Mouse (Mus musculus) liver, postnatal 0 days (tissue): ENCODE measurements around the gene Eaf2. TPM values are rescaled to one million over a fixed set of nuclear protein-coding genes. Genes with fewer than 3 reads are reported as not detected.

ENCODE experiments used
- ATAC-seq: fragments of 200-750 bp; cut with Nextera tagmentation; 2 replicates; pipeline ENCODE4 v1.8.0; 2017; ENCODE audit warnings: mild to moderate bottlenecking, moderate library complexity
- DNase-seq: peaks from one replicate; pipeline ENCODE4 v3.0.0-alpha.2; 2016
- H3K27ac ChIP-seq: fragments of 300-500 bp; sonication (generic); 2 replicates; pipeline ENCODE4 v1.5.1; 2014; ENCODE audit warnings: antibody characterized with exemption, moderate library complexity, mild to moderate bottlenecking, low read depth
- H3K27me3 ChIP-seq: fragments of 300-500 bp; sonication (generic); 2 replicates; pipeline ENCODE4 v1.6.1; 2014; ENCODE audit warnings: low read length, control low read depth, mixed read lengths; ENCODE audit not compliant: insufficient read depth
- H3K36me3 ChIP-seq: fragments of 300-500 bp; sonication (generic); replicated peaks from 2 replicates; pipeline ENCODE4 v1.6.1; 2014; ENCODE audit warnings: mild to moderate bottlenecking, control low read depth, low read length, moderate library complexity, mixed read lengths; ENCODE audit not compliant: insufficient read depth
- H3K4me1 ChIP-seq: fragments of 300-500 bp; sonication (generic); 2 replicates; pipeline ENCODE4 v1.6.1; 2014; ENCODE audit warnings: antibody characterized with exemption, mild to moderate bottlenecking, control low read depth; ENCODE audit not compliant: insufficient read depth
- H3K4me2 ChIP-seq: fragments of 300-500 bp; sonication (generic); 2 replicates; pipeline ENCODE4 v1.6.1; 2014; ENCODE audit warnings: low read depth, mild to moderate bottlenecking, low read length, moderate library complexity, mixed read lengths
- H3K4me3 ChIP-seq: fragments of 300-500 bp; sonication (generic); 2 replicates; pipeline ENCODE4 v1.5.1; 2014; ENCODE audit warnings: low read depth, low read length
- H3K9ac ChIP-seq: fragments of 300-500 bp; sonication (generic); replicated peaks from 2 replicates; pipeline ENCODE4 v1.6.1; 2014; ENCODE audit warnings: mild to moderate bottlenecking, moderate library complexity
- H3K9me3 ChIP-seq: fragments of 300-500 bp; sonication (generic); 2 replicates; pipeline ENCODE4 v1.6.1; 2016; ENCODE audit warnings: mild to moderate bottlenecking, control low read depth, low read length, mixed read lengths
- CTCF ChIP-seq: sonication (generic); IDR thresholded peaks from 2 replicates; pipeline ENCODE4 v1.5.1; 2016; ENCODE audit warnings: antibody characterized with exemption, low read depth
- EP300 ChIP-seq: IDR thresholded peaks from 2 replicates; pipeline ENCODE4 v1.6.1; 2016; ENCODE audit warnings: antibody characterized with exemption, low read depth, mild to moderate bottlenecking
- WGBS: fragments of 180-500 bp; shearing (Covaris S2); extraction: QIAGEN DNeasy Blood & Tissue Kit; methylation state at CpG from one replicate; pipeline ENCODE4 v1.1.7; 2014; ENCODE audit not compliant: insufficient replicate concordance; 5-methylcytosine and 5-hydroxymethylcytosine counted together
- polyA plus RNA-seq: library from polyadenylated mRNA; unstranded; fragments of >200 nt; fragmentation: Nextera tagmentation; extraction: Ambion mirVana; gene quantifications from 2 replicates; pipeline ENCODE4 v1.2.1, GENCODE M21; 2015

Eaf2 gene
- polyA plus RNA-seq, 1 experiment from 2014 or later: 0.70 TPM

- 63% methylated on average over 3 of the region's 3 CpGs for WGBS
- peak; percentile 95 for ATAC-seq
- H3K4me1 ChIP-seq: peaks cover 7% of the 10 kb centered on the region; the same call in 1 of the 2 replicates
- peak overlapping the region; percentile 60 for H3K4me2 ChIP-seq
- no peak overlapping the region for H3K9ac ChIP-seq
- no peaks in the 10 kb centered on the region for H3K9me3 ChIP-seq
- H3K4me3 ChIP-seq: no peak overlapping the region
- peaks cover 51% of the 10 kb centered on the region for H3K36me3 ChIP-seq
- H3K27me3 ChIP-seq: no peaks in the 10 kb centered on the region
- TF ChIP-seq CTCF (peak; percentile 19; the same call in 1 of the 2 replicates), EP300 (peak; percentile 96)
- peak overlapping the region; percentile 66 for H3K27ac ChIP-seq
- DNase-seq: peak; percentile 51
Measured at GRCm38 (mm10) chr16:36890559-36890958, 15.8 kb upstream of the Eaf2 start.

- Histone ChIP-seq H3K4me1 (peaks cover 3% of the 10 kb centered on the region; the same call in 1 of the 2 replicates), H3K27ac (no peak overlapping the region), H3K4me3 (no peak overlapping the region), H3K4me2 (no peak overlapping the region), H3K36me3 (peaks cover 36% of the 10 kb centered on the region), H3K9ac (no peak overlapping the region), H3K27me3 (no peaks in the 10 kb centered on the region), H3K9me3 (no peaks in the 10 kb centered on the region)
- DNase-seq (no peak), ATAC-seq (no peak)
- WGBS: 82% methylated on average over 5 of the region's 5 CpGs
- TF ChIP-seq CTCF: no peak
- no peak for TF ChIP-seq EP300
Measured at GRCm38 (mm10) chr16:36887546-36887945, 12.7 kb upstream of the Eaf2 start.

- no peak overlapping the region for H3K27ac ChIP-seq
- peaks cover 26% of the 10 kb centered on the region for H3K36me3 ChIP-seq
- no peaks in the 10 kb centered on the region for H3K9me3 ChIP-seq
- H3K4me3 ChIP-seq: no peak overlapping the region
- H3K4me2 ChIP-seq: no peak overlapping the region
- H3K9ac ChIP-seq: no peak overlapping the region
- ATAC-seq (no peak), DNase-seq (no peak)
- H3K27me3 ChIP-seq: no peaks in the 10 kb centered on the region
- H3K4me1 ChIP-seq: peaks cover 3% of the 10 kb centered on the region; the same call in 1 of the 2 replicates
- 90% methylated on average over 11 of the region's 11 CpGs for WGBS
- TF ChIP-seq EP300: no peak
- TF ChIP-seq CTCF: no peak
Measured at GRCm38 (mm10) chr16:36885912-36886311, 11.1 kb upstream of the Eaf2 start.

GRCm38 (mm10) chr16:36884881-36885280, 10.1 kb upstream of the Eaf2 start:
- TF ChIP-seq CTCF (peak; percentile 84), EP300 (no peak)
- peak; percentile 73 for DNase-seq
- Histone ChIP-seq H3K36me3 (peaks cover 24% of the 10 kb centered on the region), H3K27me3 (no peaks in the 10 kb centered on the region), H3K4me2 (no peak overlapping the region), H3K27ac (no peak overlapping the region), H3K4me3 (no peak overlapping the region), H3K4me1 (peaks cover 1% of the 10 kb centered on the region; the same call in 1 of the 2 replicates), H3K9me3 (no peaks in the 10 kb centered on the region), H3K9ac (no peak overlapping the region)
- ATAC-seq: no peak; the same call in 1 of the 2 replicates
- WGBS: 81% methylated on average over 4 of the region's 4 CpGs

- Histone ChIP-seq H3K4me3 (no peak overlapping the region), H3K27me3 (no peaks in the 10 kb centered on the region), H3K36me3 (peaks cover 11% of the 10 kb centered on the region), H3K4me1 (no peaks in the 10 kb centered on the region), H3K27ac (no peak overlapping the region), H3K9ac (no peak overlapping the region), H3K9me3 (no peaks in the 10 kb centered on the region), H3K4me2 (no peak overlapping the region)
- no peak for TF ChIP-seq CTCF
- TF ChIP-seq EP300: no peak
- DNase-seq (no peak), ATAC-seq (no peak)
- WGBS: 71% methylated on average over 5 of the region's 5 CpGs
Measured at GRCm38 (mm10) chr16:36882737-36883343, 8.0 kb upstream of the Eaf2 start.

- TF ChIP-seq EP300 (no peak), CTCF (peak; percentile 58)
- 74% methylated on average over 5 of the region's 5 CpGs for WGBS
Measured at GRCm38 (mm10) chr16:36877316-36877715, 2.5 kb upstream of the Eaf2 start.

More at GRCm38 (mm10) chr16:36877316-36877715, 2.5 kb upstream of the Eaf2 start:
- H3K9ac ChIP-seq: no peak overlapping the region
- no peaks in the 10 kb centered on the region for H3K9me3 ChIP-seq
- H3K27ac ChIP-seq: no peak overlapping the region
- H3K4me2 ChIP-seq: no peak overlapping the region
- no peak for ATAC-seq
- H3K4me3 ChIP-seq: no peak overlapping the region
- H3K4me1 ChIP-seq: peaks cover 11% of the 10 kb centered on the region
- H3K27me3 ChIP-seq: no peaks in the 10 kb centered on the region
- H3K36me3 ChIP-seq: peaks cover 3% of the 10 kb centered on the region; the same call in 1 of the 2 replicates
- peak; percentile 25 for DNase-seq
